Mouse (Mus musculus): ENCODE measurements around the gene Numb.

- TF ChIP-seq CTCF (IDR thresholded peaks at IDR 0.05; ENCODE audit: low read depth) (no peak), EP300 (optimal IDR thresholded peaks at IDR 0.05) (no peak)
Measured at GRCm38 (mm10) chr12:83854281-83854680, 67.5 kb downstream of the Numb start.

Measured in stomach, postnatal 0 days (tissue).